Mouse (Mus musculus): ENCODE measurements around the gene Uchl1.

Gene Uchl1

DNA sequence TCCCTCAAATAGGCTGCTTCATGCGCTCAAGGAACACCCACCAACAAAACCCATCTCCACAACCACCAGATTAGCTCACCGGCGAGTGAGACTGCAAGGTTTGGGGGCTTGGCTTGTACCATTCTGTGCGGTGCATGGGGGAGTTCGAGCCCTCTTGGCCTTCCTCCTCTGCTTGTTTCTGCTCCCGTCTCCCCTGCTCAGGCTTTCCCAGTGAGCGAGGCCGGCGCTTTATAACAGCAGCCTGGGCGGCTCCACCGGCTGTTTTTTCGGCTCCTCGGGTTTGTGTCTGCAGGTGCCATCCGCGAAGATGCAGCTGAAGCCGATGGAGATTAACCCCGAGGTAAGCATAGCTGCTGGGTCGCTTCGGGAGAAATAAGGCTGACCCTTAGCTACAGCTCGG, at the start of gene Uchl1:
Gene Uchl1, plus strand, starts transcription at position 109 of the 400 bp plus-strand sequence.
- in situ Hi-C loops (cut with MboI; ENCODE audit: unreplicated experiment in 2 of 2): loop anchor here in 1 of 2 experiments (25.0 kb wide), 1 partner anchor 1061 kb away; no protein-coding TSS in a partner anchor

DNA sequence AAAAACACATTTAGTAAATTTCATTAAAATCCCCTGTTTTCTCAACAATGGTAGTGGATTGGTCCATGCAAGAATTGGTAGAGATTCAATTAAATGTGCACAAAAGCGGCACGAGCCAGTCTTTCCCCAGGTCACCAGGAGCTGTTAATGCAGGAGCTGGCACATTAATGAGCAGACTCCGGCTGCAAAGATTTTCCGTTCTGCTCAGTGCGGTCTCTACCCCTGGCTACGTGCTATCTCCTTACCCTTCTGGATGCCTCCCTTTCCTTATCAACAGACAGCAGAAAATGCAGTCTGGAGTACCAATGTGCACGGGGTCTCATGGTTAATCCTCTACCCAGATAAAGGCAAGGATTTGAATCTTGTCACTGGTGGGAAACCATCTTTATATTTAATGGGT, 48.1 kb upstream of the Uchl1 start:
- in situ Hi-C loops (cut with MboI; ENCODE audit: unreplicated experiment in 2 of 2): no loop called here

DNA sequence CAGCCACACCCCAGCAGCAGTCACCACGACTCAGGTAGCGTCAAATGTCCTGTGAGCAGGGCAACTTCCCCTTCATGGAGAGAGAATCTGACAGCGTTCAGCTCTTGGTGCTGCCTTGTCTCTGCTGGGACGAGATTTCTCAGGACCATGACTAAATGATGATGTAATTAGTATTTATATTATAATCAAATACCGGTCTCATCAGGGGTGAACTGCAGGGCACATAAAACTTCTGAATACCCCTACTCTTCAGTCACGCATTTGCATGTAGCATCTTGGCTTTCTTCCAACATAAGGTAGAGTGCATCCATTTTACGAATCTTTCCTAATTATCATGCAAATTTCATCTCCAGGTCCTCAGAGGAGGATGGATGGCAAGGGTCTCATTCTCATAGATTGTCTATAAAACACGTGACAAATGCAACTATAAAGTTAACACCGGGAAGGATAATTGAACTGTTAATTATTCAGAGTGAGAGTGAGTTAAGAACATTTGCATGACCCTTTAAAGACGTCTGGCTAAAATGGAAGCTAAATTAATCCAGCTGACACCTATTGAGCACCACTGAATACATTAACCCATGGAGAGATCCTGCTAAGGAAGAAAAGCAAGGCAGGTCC, 40.3 kb upstream of the Uchl1 start:
- in situ Hi-C loops (cut with MboI; ENCODE audit: unreplicated experiment in 2 of 2): no loop called here

DNA sequence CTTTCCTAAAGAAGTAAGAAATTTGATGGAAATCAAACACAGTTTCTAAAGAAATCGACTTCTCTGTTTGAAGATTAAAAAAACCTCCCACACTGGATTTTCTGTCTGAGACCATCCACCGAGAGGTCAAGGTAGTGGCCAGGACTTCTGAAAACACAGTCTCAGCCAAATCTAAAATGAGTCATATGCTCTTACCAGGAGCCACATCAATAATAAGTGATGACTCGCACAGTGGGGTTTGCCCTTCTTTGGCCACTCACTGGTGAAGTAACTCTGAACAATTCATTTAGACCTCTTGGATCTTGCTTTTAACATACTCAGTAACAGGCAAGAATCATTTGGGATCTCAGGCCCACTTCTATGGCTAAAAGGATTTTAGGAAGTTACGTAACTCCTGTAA, 33.7 kb upstream of the Uchl1 start:
- in situ Hi-C loops (cut with MboI; ENCODE audit: unreplicated experiment in 2 of 2): no loop called here

DNA sequence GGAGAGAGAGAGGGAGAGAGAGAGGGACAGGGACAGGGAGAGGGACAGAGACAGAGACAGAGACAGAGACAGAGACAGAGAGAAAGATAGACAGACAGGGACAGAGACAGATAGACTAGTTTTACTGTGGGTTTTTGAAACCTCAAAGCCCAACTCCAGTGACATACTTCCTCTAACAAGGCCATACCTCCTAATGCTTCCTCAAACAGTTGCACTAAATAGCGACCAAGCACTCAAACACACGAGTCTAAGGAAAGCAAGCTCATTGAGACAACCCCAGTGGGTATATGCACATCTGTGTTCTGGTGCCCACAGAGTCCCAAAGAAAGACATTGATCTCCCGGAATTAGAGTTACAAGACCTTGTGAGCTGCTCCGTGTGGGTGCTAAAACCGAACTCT, 32.6 kb upstream of the Uchl1 start:
- in situ Hi-C loops (cut with MboI; ENCODE audit: unreplicated experiment in 2 of 2): no loop called here

DNA sequence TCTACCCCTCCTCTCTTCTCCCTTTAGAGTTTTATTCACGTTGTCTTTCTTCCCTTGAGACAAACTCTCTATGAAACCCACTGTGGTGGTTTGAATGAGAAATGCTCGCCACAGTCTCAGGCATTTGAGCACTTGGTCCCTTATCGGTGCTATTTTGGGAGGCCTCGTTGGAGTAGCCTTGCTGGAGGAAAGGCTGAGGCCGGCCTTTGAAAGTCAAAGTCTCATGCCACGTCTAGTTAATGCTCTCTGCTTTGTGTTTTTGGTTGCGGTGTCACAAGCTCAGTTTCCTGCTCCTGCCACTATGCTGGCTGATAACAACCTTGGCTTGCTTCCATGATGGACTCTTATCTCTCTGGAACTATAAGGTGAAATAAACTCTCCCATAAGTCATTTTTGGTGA, 28.4 kb upstream of the Uchl1 start:
- in situ Hi-C loops (cut with MboI; ENCODE audit: unreplicated experiment in 2 of 2): no loop called here

DNA sequence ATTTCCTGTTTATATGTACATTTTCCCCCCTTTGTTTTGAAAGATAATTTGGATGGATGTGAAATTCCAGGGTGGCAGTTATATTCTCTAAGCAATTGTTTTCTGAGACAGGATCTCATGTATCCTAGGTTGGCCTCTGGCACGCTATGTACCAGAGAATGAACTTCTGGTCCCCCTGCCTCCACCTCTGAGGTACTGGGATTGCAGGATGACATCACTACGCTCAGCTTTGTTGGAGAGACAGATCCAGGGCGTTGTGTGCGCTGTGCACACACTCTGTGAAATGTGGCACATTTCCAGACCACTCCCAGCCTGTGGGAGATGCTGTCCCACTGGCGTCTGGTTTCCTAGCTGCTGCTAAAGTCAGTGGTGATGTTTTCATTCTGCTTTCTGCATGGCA, 21.7 kb upstream of the Uchl1 start:
- in situ Hi-C loops (cut with MboI; ENCODE audit: unreplicated experiment in 2 of 2): loop anchor here in 1 of 2 experiments (25.0 kb wide), 1 partner anchor 392 kb away; the partner anchor contains the start of gene Nsun7

DNA sequence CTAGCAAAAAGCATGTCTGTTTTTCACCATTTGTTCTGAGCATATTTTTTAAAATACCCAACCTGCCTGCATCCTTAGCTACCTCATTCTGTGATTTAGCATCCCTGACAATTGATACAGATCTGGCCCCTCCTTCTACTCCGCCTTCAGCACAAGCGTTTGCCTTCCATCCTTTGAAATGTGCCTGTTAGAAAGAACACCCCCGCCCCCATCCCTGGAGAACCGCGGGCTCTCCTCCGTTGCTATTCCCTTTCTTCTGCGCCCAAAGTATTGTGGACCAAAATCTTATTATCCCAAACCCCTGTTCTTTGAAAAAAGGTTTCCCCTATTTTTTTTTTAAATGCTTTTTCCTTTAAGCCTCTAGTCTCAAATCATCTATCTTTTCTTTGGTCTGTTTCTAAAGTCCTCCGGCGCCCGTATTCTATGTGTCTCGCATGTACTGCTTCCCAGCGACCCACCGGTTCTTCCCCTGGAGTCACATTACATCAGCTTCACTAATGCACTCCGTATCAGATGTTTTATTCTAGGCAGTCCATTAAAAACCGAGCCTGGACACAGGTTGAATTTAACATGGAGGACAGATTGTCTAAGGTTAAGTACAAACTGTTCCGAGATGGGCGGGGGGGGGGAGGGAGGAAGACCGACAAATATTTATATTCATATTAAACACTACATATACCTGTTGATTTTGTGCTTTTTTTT, 551 bp upstream of the Uchl1 start:
- in situ Hi-C loops (cut with MboI; ENCODE audit: unreplicated experiment in 2 of 2): loop anchor here in 1 of 2 experiments (25.0 kb wide), 1 partner anchor 1062 kb away; no protein-coding TSS in a partner anchor

DNA sequence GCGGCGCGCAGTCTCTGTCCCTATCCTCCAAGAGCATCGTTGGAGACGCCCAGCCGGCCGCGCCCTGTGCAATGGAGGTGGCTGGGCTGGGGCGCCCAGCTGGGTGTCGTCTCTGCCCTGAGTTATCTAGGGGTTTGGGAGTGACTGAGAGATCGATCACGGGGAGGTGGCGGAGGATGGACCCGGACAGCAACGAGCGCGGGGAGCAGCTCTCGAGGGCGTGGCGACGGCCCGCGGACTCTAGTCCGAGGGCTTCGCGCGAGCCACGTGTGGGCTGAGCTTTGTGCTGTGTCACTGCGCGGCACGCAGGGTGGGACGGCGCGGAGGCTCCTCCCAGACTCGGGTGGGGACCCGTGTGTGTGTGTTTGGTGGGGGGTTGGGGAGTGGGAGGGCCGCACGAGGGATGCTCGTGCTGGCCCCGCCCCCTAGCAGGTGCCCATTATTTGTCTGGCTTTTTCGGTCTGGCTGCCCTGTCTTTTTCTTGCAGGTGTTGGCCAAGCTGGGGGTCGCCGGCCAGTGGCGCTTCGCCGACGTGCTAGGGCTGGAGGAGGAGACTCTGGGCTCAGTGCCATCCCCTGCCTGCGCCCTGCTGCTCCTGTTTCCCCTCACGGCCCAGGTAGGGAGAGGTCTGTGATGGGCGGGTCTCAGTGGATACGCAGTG, 696 bp downstream of the Uchl1 start:
- in situ Hi-C loops (cut with MboI; ENCODE audit: unreplicated experiment in 2 of 2): loop anchor here in 1 of 2 experiments (25.0 kb wide), 1 partner anchor 1061 kb away; no protein-coding TSS in a partner anchor

DNA sequence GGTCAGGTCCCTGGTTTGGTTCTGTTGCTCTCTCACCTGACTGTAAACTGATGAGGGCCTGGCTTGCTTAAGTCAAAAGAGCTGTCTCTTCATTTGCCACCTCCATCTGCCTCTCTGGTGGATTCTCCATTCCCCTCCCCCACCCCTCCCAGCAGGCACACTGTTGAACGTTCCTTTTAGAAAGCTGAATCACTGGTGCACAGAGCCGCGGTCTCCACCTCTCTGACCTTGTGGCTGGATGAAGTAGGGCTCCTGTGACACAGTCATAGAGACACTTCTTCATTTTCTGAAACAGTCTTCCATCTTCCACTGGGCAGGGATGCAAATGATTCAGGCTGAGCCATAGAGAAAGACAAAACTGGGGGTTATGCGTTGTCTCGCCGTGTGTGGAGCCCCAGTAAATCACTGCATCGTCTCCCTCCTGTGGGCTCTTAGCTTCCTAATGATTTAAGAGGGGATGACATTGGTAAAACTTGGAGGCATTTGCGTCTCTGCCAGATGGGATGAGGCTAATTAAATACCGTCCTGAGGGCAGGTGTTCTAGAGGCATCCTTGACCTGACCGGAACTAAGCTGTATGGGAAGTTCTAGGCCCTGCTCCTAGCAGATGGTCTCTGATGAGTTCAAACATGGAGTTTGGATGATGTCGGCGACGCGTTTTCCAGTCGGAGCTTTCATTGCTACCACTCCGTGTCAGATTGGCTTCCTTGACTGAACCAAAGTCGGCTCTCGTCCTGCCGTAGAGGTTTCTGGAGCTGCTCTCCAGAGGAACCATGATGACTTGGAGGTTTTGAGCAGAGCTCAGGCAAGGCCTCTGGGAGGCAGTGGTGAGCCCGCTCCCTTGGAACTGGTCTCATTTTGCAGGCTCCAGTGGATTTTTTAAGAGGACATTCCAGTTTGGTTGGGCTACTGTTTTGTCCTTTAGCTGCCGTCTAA, 1.8 kb downstream of the Uchl1 start:
- in situ Hi-C loops (cut with MboI; ENCODE audit: unreplicated experiment in 2 of 2): loop anchor here in 1 of 2 experiments (25.0 kb wide), 1 partner anchor 1060 kb away; no protein-coding TSS in a partner anchor

DNA sequence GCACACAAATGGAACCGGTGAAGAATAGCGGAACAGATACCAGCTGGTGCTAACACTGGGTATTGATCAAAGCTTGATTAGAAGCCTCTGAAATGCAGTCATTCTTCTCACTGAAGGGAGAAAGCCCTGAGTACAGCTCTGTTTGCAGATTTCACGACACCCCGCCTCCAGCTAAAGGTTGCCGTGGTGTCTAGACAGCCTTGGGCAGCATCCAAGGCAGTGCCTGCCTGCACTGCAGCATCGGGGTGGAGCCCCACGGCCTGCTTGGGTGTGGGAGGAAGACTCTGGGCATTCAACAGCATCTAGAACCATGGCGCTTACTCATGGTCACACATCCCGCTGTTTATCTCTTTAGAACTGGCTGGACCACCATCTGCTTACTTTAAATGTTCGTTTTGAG, 3.3 kb downstream of the Uchl1 start:
- in situ Hi-C loops (cut with MboI; ENCODE audit: unreplicated experiment in 2 of 2): loop anchor here in 1 of 2 experiments (25.0 kb wide), 1 partner anchor 1058 kb away; no protein-coding TSS in a partner anchor

DNA sequence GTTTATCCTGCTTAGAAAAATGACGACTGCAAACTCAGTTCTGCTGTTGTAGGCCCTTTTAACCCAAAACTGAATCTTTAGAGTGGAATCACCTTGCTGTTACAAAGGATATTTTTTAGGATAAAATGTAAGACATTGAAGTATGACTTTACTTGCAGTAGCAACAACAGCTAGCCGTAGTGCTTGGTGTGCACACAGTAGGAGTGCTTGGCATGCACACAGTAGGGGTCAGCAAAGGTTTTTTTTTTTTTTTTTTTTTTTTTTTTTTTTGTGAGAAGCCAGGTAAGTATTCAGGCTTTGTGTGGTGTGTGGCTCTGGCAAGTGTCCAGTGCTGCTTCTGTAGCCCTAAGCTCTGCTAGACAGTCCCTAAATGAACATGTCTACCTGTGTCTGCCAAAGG, 10.0 kb downstream of the Uchl1 start:
- in situ Hi-C loops (cut with MboI; ENCODE audit: unreplicated experiment in 2 of 2): loop anchor here in 1 of 2 experiments (25.0 kb wide), 1 partner anchor 1051 kb away; no protein-coding TSS in a partner anchor

DNA sequence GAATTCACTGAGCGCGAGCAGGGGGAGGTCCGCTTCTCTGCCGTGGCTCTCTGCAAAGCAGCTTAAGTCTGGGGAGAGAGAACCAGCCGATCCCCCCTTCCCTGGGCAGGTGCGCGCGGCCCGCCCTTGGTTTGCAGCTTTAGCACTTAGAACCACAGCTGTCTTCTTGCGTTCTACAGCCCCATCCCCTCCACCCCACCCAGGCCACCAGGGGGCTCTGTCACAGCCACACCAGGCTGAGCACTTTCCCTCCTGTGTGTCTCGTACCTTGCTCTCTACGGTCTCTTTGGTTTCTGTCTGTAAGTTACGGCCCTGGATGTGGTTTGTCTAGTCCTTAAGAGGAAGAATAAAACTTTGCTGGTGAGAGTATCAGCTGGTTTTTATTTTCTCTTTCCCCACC, 11.0 kb downstream of the Uchl1 start:
- in situ Hi-C loops (cut with MboI; ENCODE audit: unreplicated experiment in 2 of 2): loop anchor here in 1 of 2 experiments (25.0 kb wide), 1 partner anchor 1050 kb away; no protein-coding TSS in a partner anchor

DNA sequence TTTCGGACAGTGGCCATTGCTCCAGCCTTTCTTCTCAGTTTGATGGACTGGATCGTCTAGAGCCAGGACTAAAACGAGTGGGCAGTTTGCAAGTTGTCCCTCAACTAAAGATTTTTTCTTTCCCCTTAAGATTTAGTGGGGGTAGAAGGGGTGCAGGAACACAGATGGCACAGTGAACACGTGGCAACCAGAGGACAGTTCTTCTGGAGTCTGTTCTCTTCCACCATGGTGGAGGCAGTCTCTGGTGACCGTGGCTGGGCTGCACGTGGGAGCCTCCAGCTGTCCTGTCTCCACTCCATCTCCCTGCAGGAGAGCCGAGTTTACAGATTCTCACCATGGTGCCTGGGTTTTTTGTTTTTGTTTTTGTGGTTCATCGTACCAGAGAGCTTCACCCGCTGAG, 11.8 kb downstream of the Uchl1 start:
- in situ Hi-C loops (cut with MboI; ENCODE audit: unreplicated experiment in 2 of 2): loop anchor here in 1 of 2 experiments (25.0 kb wide), 1 partner anchor 1050 kb away; no protein-coding TSS in a partner anchor

DNA sequence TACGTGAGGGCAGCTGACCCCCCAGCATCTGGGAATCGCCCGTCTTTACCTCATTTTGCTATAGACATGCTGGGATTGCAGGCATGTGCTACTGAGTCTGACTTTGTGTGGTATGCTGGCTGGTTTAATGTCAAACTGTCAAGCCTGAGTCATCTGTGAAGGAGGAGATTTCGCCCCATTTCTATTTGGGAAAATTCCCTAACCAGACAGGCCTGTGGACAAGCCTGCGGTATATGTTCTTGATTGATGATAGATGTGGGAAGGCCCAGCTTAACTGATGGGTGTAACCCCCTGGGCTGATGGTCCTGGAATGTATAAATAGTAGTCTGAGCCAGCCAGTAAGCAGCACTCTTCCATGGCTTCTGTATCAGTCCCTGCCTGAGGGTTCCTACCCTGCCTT, 12.4 kb downstream of the Uchl1 start:
- in situ Hi-C loops (cut with MboI; ENCODE audit: unreplicated experiment in 2 of 2): loop anchor here in 1 of 2 experiments (25.0 kb wide), 1 partner anchor 1049 kb away; no protein-coding TSS in a partner anchor

DNA sequence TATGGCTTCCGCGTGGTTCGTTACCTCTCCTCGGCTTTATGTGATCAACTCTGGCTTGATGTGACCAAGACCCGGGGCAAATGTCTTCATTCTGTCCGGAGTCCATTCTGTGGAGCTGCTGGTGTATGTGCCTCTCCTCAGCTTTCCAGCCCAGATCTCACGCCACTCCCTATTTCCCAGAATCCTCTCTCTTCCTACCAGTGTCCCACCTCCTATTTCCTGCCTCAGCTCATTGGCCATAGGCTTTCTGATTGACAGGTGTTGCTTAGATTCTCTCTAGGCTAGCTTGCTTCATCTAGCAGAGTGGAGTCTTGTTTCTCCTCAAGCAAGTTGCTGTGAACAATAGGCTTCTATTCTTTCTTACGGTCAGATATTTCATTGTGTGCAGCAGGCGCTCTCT, 13.9 kb downstream of the Uchl1 start:
- in situ Hi-C loops (cut with MboI; ENCODE audit: unreplicated experiment in 2 of 2): loop anchor here (5.0 to 25.0 kb wide), 4 partner anchors 318 to 1048 kb away; no protein-coding TSS in a partner anchor

DNA sequence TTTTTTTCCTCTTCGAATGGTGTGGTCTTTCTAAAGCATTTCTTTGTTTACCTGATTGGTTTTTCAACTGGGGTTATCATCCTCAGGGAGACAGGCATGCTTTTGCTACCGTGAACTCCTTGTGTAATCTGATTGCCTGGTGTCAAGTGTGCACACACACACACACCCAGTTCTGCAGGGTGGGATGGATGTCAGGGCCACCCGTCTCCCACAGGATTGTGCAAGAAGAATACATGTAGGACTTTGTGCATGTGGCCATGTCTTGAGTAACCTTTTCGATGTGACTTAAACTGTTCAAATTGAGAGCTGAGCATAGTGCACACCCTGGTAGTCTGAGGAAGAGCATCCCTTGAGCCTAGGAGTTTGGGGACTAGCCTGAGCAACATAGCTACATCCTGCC, 17.3 kb downstream of the Uchl1 start:
- in situ Hi-C loops (cut with MboI; ENCODE audit: unreplicated experiment in 2 of 2): loop anchor here (5.0 to 25.0 kb wide), 4 partner anchors 314 to 1044 kb away; no protein-coding TSS in a partner anchor

DNA sequence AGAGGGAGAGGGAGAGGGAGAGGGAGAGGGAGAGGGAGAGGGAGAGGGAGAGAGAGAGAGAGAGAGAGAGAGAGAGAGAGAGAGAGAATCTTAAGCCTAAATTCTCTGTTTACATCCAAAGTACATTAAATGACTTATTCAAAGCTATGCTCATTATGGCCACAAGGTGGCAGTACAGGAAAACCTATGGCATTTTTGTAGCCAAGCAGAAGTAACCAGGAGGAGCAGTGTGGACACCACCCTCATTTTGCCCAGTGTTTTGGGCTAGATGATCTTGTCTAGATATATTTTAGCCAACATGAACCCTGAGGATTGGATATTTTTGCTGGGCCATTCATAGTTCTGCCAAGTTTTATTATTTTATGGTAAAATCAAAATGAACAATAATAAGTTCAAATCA, 21.2 kb downstream of the Uchl1 start:
- in situ Hi-C loops (cut with MboI; ENCODE audit: unreplicated experiment in 2 of 2): loop anchor here (10.0 to 25.0 kb wide), 3 partner anchors 538 to 1040 kb away; no protein-coding TSS in a partner anchor

DNA sequence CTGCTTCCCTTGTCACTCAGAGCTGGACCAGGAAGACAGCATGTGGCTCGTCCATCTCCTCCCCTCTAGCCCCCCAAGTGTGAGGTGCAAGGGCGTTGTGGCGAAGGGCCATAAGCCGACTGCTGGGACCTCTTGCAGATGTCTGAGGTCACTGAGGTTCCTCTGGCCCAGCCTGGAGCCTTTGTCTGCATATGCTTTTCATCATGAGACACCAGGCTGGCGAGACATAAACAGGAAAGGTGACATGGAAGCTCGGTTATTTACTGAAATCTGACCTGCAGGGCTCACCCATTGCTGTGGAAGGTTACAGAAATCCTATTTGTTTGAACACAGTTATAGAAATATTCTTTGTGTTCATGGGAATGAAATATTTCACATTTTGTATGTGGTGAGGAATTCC, 24.0 kb downstream of the Uchl1 start:
- in situ Hi-C loops (cut with MboI; ENCODE audit: unreplicated experiment in 2 of 2): loop anchor here (10.0 to 25.0 kb wide), 4 partner anchors 305 to 1037 kb away; no protein-coding TSS in a partner anchor
